Mouse (Mus musculus) ES-Bruce4 (cell line): Measurements from ENCODE around the gene Cfap299.

Experiments
- CTCF ChIP-seq: IDR thresholded peaks from one replicate; pipeline ENCODE4 v1.8.1; 2011; ENCODE audit warnings: low read depth, low read length
- EP300 ChIP-seq: IDR thresholded peaks from 2 replicates; pipeline ENCODE4 v1.6.1; 2011; ENCODE audit warnings: low read depth, low read length; ENCODE audit not compliant: insufficient read depth
- POLR2A ChIP-seq: IDR thresholded peaks from one replicate; pipeline ENCODE4 v1.8.1; 2011; ENCODE audit warnings: low read length; ENCODE audit not compliant: insufficient read depth

GRCm38 (mm10) chr5:98566461-98567193 is 237.5 kb downstream of the Cfap299 start:
- no peak for TF ChIP-seq POLR2A
- no peak for TF ChIP-seq CTCF
- TF ChIP-seq EP300: no peak
